Mouse (Mus musculus) CD4-positive naive resting alpha-beta T cell, adult 76 days (primary cell): ENCODE measurements around the gene Adprm. TPM values are rescaled to one million over a fixed set of nuclear protein-coding genes. Genes with fewer than 3 reads are reported as not detected.

ENCODE experiments used
- total RNA-seq: library from RNA; stranded (reverse); gene quantifications from one replicate; pipeline ENCODE4 v1.2.4, GENCODE M21; 2023

The Adprm gene
- total RNA-seq = 44.1 TPM

DNA sequence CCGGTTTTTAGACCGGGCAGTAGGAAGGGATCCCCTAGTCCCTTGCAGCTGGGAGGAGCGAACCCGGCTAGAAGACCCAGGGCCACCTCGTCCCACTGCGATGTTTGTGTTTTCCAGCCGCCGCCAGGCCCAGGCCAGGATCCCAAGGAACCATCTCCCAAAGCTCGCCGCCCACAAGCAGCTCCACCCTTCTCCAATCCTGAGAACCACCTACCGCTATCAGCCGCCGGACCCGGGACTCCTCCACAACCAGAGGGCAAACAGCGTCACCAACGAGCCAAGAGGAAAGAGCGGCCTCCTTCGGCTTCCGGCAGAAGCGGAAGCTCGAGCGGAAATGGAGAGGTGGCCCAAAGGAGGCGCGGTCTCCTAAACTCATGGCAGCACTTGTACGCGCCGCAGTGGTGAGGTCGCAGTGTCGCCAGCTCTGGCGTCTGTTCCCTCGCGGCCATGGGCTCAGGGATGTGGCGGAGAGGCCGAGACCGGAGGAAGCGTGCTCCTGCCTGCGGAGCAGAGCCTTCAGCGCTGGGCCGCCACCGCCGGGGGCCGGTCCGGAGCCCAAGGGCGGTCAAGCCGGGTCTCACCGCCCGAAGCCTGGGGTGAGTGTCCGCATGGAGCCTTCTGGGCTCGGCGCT, at the start of gene Adprm, which contains the start of gene Sco1:
Adprm (minus strand) TSS at position 274 of the 632 bp plus-strand sequence.
Sco1 (plus strand) TSS at position 350 of the 632 bp plus-strand sequence.

DNA sequence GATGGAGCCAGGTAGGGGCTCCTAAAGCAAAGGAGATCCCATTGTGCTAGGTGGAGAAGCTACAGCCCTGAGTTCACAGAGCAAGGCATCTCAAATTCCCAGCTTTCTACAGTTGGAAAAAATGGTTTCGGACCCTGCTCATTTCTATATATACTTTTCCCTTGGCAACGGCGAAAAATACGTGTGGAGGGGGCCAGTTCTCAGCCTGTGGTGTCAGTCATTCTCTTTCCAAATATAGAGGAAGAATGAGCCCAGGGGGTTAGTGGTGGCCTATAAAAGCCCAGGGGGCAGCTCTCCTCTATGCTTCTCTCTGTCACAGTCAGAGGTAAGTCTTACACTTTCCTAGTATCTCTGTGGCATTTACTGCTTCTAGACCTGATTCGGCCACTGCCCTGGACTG, 25.6 kb upstream of the Adprm start, which contains the start of gene Myh3:
Myh3 (plus strand) TSS at position 301 of the 400 bp plus-strand sequence.

DNA sequence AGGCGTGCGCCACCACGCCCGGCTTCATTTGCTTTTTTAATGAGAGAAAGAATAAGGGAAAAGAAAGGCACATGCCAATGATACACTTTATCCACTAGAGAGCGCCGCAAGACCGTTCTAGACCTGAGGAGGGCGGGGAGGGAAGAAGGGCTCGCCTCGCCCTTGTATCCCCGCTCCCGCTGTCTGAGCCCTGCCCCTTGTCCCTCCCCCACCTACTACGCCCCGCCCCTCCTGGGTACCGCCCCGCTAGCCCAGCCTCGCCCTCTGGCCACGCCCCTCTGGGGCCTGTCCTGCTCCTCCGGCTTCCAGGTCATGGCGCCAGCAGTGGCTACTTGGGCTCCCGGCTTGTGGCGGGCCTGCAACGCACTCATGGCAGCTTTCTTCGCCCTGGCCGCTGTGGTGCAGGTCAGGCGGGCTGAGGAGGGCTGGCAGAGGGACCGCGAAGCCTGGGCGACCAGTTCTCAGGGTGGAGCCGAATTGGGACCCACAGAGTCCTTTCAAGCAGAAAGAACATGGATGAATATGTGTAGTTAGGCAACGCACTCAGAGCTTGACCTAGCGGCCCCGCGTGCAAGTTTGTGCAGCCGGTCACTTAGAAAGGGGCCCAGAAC, 27.4 kb downstream of the Adprm start, which contains the start of gene Tmem220:
Tmem220 (plus strand) TSS at position 288 of the 611 bp plus-strand sequence.

Other genes starting within 250 kb of the Adprm start
- gene Pirt, start 140.6 kb downstream of the Adprm start, total RNA-seq = not detected
- not detected for gene Tmem238l, start 96.0 kb downstream of the Adprm start, total RNA-seq
- 0.50 TPM for gene Tmem220, start 27.4 kb downstream of the Adprm start, total RNA-seq
- 11.0 TPM for gene Sco1, start 76 bp upstream of the Adprm start, total RNA-seq
- gene Myh3, start 25.7 kb upstream of the Adprm start, total RNA-seq = not detected
- gene Myh2, start 118.4 kb upstream of the Adprm start, total RNA-seq = not detected
- gene Myh1, start 147.5 kb upstream of the Adprm start, total RNA-seq = not detected
- gene Myh4, start 185.4 kb upstream of the Adprm start, total RNA-seq = not detected
- not detected for gene Myh8, start 224.5 kb upstream of the Adprm start, total RNA-seq